Mouse (Mus musculus) neural tube, embryonic 15.5 days (tissue): Measurements from ENCODE around the gene Shisal1. TPM values are rescaled to one million over a fixed set of nuclear protein-coding genes. Genes with fewer than 3 reads are reported as not detected.
A peak's percentile ranks its signal among the peaks of the same experiment; 100 is the strongest.

ENCODE experiments used
- ATAC-seq: fragments of 200-750 bp; cut with Nextera tagmentation; 2 replicates; pipeline ENCODE4 v1.8.0; 2017; ENCODE audit warnings: mild to moderate bottlenecking, moderate TSS enrichment, moderate library complexity; ENCODE audit not compliant: low FRiP score
- H3K27ac ChIP-seq: fragments of 300-500 bp; sonication (generic); replicated peaks from 2 replicates; pipeline ENCODE4 v1.5.1; 2015; ENCODE audit warnings: mild to moderate bottlenecking, inconsistent platforms
- H3K27me3 ChIP-seq: fragments of 300-500 bp; sonication (generic); replicated peaks from 2 replicates; pipeline ENCODE4 v1.6.1; 2015; ENCODE audit warnings: inconsistent platforms
- H3K36me3 ChIP-seq: fragments of 300-500 bp; sonication (generic); 2 replicates; pipeline ENCODE4 v1.6.1; 2015; ENCODE audit warnings: inconsistent platforms
- H3K4me1 ChIP-seq: fragments of 300-500 bp; sonication (generic); 2 replicates; pipeline ENCODE4 v1.6.1; 2015; ENCODE audit warnings: inconsistent platforms
- H3K4me2 ChIP-seq: fragments of 300-500 bp; sonication (generic); 2 replicates; pipeline ENCODE4 v1.6.1; 2015; ENCODE audit warnings: inconsistent platforms, mild to moderate bottlenecking, moderate library complexity
- H3K4me3 ChIP-seq: fragments of 300-500 bp; sonication (generic); replicated peaks from 2 replicates; pipeline ENCODE4 v1.5.1; 2015; ENCODE audit warnings: mild to moderate bottlenecking, inconsistent platforms
- H3K9ac ChIP-seq: fragments of 300-500 bp; sonication (generic); replicated peaks from 2 replicates; pipeline ENCODE4 v1.6.1; 2015; ENCODE audit warnings: mild to moderate bottlenecking, inconsistent platforms
- H3K9me3 ChIP-seq: fragments of 300-500 bp; sonication (generic); replicated peaks from 2 replicates; pipeline ENCODE4 v1.6.1; 2016; ENCODE audit warnings: inconsistent platforms
- WGBS: fragments of 180-500 bp; shearing (Covaris S2); methylation state at CpG from one replicate; pipeline ENCODE4 v1.1.7; 2015; ENCODE audit warnings: mixed read lengths; 5-methylcytosine and 5-hydroxymethylcytosine counted together
- polyA plus RNA-seq: library from polyadenylated mRNA; unstranded; fragments of >200 nt; fragmentation: Nextera tagmentation; extraction: Ambion mirVana; gene quantifications from 2 replicates; pipeline ENCODE4 v1.2.1, GENCODE M21; 2015

Shisal1 gene
- polyA plus RNA-seq, 1 experiment from 2014 or later = 8.0 TPM

DNA sequence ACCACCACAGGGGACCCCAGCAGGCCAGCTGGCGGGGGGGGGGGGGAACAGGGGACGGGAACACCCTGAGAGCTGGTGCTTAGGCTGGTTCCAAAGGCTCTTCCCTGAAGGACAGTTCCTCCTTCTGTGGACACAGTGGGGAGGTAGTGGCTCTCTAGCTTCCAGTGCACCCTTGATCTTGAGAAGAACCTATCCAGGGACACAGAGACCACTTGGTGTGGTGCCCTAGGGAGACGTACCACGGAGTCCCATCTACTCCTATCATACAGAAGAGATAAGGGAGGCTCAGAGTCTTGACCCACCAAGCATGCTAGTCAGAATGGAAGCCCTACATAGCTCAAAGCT lies 28.7 kb downstream of the Shisal1 start:
- no peak overlapping the region for H3K4me3 ChIP-seq
- H3K9ac ChIP-seq = no peak overlapping the region
- H3K36me3 ChIP-seq = no peaks in the 10 kb centered on the region
- H3K27me3 ChIP-seq = peaks cover 9% of the 10 kb centered on the region; the same call in 1 of the 2 replicates
- no peak overlapping the region for H3K4me2 ChIP-seq
- no peak; the same call in 1 of the 2 replicates for ATAC-seq
- WGBS = 53% methylated on average over 4 of the region's 4 CpGs
- H3K4me1 ChIP-seq = peaks cover 31% of the 10 kb centered on the region
- peak overlapping the region; percentile 56 for H3K27ac ChIP-seq
- H3K9me3 ChIP-seq = no peaks in the 10 kb centered on the region

DNA sequence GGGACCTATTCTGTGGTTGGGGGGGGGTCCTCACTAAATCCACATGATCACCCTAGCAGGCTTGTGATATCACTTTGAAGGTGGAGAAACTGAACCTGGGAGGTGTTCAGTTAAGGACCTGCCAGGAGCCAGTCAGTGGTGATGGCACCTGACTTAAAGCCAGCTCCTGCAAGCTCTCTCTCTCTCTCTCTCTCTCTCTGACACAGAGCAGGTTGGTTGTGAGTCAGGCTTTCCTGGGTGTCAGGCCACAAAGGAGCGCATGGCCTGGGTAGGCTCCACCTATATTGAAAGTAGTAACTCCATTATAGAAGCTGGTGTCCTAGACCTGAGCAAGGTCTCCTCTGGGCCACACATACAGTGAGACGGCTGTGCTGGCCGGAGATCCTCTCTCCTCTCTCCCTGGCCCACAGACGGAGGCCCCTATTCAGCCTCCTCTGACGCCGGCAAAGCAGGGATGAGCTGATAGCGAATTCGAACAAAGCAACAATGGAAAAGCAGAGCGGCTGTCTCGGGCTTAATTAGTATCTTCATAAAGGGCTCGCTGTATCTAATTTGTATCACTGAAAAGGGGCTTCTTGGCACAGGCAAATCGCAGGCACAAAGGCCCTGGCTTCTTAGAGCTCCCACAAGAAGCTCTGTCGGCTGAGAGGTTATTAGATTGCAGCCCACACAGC lies 29.2 kb downstream of the Shisal1 start:
- ATAC-seq = peak; percentile 48; the same call in 1 of the 2 replicates
- H3K4me2 ChIP-seq = no peak overlapping the region
- H3K4me3 ChIP-seq = no peak overlapping the region
- H3K27me3 ChIP-seq = peaks cover 9% of the 10 kb centered on the region; the same call in 1 of the 2 replicates
- no peaks in the 10 kb centered on the region for H3K9me3 ChIP-seq
- 16% methylated on average over 13 of the region's 13 CpGs for WGBS
- H3K9ac ChIP-seq = peak overlapping the region; percentile 7; the same call in 1 of the 2 replicates
- H3K4me1 ChIP-seq = peaks cover 32% of the 10 kb centered on the region
- H3K36me3 ChIP-seq = no peaks in the 10 kb centered on the region
- peak overlapping the region; percentile 56 for H3K27ac ChIP-seq

DNA sequence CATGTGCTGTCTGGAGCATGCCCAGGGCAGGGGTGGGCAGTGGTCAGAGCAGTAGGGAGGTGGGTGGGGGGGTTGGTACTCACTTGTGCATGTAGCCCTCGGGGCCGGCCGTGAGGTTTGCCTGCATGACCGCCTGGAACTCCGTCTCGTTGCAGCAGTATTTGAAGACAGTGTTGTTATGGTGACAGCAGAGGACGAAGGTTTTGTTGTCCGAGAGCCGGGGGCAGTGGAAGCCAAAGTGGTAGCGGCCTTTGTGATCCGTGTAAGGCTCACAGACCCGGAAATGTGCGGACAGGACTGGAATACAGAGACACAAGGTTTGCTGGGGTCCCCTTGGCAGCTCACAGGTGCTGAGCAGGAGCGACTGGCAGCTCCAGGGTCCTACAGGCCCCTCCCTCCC lies 29.9 kb downstream of the Shisal1 start:
- peak overlapping the region; percentile 56 for H3K27ac ChIP-seq
- H3K36me3 ChIP-seq = no peaks in the 10 kb centered on the region
- H3K9me3 ChIP-seq = no peaks in the 10 kb centered on the region
- WGBS = 30% methylated on average over 14 of the region's 14 CpGs
- 0 out of 2 replicates have a peak overlapping the region, but pooled peaks have one; percentile 7 for H3K9ac ChIP-seq
- H3K4me2 ChIP-seq = no peak overlapping the region
- peaks cover 39% of the 10 kb centered on the region for H3K4me1 ChIP-seq
- ATAC-seq = no peak
- peaks cover 9% of the 10 kb centered on the region; the same call in 1 of the 2 replicates for H3K27me3 ChIP-seq
- H3K4me3 ChIP-seq = no peak overlapping the region

DNA sequence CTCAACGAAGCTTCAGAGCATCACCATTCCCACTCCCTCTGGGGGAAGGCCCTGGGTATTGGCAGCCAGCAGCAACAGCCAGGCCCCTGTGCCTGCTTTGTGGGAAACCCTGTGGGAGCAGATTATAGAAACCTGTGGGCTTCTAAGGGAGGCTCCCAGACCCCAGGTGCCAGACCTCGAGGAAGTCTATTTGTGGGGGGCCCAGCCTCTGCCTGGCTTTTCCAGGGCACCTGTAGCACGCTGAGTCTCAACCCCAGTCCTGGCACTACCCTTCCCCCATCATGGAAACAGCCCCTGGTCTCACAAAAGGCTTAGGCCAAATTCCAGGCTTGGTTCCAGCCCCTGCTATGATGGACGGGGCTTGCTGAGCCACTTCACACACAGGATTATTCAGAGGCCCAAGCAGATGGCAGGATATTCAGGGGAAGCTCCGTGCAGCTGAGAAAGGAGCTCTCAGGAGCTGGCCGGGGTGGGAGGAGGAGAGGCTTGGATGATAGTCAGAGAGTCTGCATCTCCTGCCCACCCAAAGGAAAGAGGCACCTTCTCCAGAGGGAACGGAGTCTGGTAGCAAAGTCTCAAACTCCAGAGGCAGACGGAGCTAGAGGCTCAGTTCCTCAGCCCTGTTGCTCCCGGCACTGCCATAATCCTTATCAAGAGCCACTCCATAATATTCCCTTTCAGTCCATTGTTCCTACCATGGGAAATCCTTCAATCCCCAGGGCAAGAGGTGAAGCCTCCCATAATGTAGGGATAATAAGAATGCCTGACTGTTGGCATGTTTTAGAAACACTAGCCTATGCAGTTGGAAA lies 32.7 kb downstream of the Shisal1 start:
- H3K36me3 ChIP-seq = no peaks in the 10 kb centered on the region
- no peak for ATAC-seq
- H3K27me3 ChIP-seq = 0 out of 2 replicates have a peak, but pooled peaks cover 1% of the 10 kb centered on the region
- 40% methylated on average over 9 of the region's 9 CpGs for WGBS
- H3K4me2 ChIP-seq = no peak overlapping the region
- peaks cover 44% of the 10 kb centered on the region for H3K4me1 ChIP-seq
- no peak overlapping the region for H3K4me3 ChIP-seq
- H3K9me3 ChIP-seq = no peaks in the 10 kb centered on the region
- H3K9ac ChIP-seq = no peak overlapping the region
- no peak overlapping the region for H3K27ac ChIP-seq

DNA sequence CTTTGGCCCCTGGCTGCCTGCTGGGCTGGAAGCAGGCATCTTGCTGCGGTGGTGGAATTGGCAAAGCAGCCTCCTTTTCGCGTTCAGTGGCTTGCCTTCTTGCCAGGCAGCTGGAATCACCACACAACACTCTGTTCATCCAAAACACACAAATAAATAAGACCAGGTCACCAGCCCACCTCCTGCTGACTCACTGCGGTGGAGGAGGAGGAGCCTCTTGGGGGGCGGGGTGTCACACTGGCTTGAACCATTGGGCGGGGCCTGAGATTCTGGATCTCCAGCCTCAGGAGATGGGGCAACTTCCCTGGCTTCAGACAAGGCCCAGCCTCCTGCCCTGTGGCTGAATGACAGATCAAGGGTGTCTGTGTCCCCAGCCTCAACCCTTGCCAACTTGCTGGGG lies 34.5 kb downstream of the Shisal1 start:
- H3K4me3 ChIP-seq = no peak overlapping the region
- no peak overlapping the region for H3K4me2 ChIP-seq
- no peak overlapping the region for H3K9ac ChIP-seq
- H3K4me1 ChIP-seq = peaks cover 48% of the 10 kb centered on the region
- no peak for ATAC-seq
- 17% methylated on average over 6 of the region's 6 CpGs for WGBS
- H3K27ac ChIP-seq = no peak overlapping the region
- H3K9me3 ChIP-seq = no peaks in the 10 kb centered on the region
- no peaks in the 10 kb centered on the region for H3K36me3 ChIP-seq
- H3K27me3 ChIP-seq = 0 out of 2 replicates have a peak, but pooled peaks cover 5% of the 10 kb centered on the region

DNA sequence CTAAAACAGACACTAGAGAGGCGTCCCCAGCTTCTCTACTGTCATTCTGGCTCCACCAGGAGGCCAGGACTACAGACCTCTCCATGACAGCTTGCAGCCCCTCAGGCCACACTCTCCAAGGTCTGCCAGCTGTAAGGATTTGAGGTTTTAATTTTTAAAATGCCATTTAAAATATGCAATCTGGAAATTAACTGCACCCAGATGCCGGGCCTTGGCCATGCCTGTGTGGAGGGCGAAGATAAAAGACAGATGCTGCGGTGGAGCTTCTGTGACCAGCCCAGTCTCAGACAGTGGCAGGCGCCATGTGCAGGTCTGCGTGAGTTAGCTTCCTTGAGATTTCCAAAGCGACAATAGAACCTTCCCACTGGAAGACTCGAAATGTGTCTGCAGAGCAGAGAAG lies 36.8 kb downstream of the Shisal1 start:
- Histone ChIP-seq H3K27ac (0 out of 2 replicates have a peak overlapping the region, but pooled peaks have one; percentile 20), H3K4me1 (peaks cover 50% of the 10 kb centered on the region), H3K4me2 (no peak overlapping the region), H3K9me3 (no peaks in the 10 kb centered on the region), H3K36me3 (no peaks in the 10 kb centered on the region), H3K27me3 (0 out of 2 replicates have a peak, but pooled peaks cover 5% of the 10 kb centered on the region), H3K4me3 (no peak overlapping the region), H3K9ac (no peak overlapping the region)
- ATAC-seq = no peak
- WGBS = 40% methylated on average over 8 of the region's 8 CpGs

DNA sequence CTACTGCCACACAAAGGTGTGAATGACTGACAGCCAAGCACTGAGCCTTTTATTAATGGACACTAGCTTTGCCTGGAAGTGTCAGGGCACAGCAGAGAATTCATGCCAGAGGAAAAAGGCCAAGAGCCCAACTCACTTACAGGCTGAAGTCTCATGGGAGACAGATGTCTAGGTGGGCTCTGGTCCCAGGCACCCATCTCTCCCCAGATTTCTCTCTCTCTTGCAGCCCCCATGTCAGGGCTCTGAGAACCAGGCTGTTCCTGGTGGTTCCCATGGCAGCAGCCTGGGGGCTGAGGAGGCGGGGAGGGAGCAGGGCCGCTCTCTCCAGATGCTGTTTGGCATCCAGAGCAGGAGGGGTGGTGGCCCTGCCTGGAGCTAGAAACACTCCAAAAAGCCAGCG lies 38.3 kb downstream of the Shisal1 start:
- ATAC-seq = no peak

DNA sequence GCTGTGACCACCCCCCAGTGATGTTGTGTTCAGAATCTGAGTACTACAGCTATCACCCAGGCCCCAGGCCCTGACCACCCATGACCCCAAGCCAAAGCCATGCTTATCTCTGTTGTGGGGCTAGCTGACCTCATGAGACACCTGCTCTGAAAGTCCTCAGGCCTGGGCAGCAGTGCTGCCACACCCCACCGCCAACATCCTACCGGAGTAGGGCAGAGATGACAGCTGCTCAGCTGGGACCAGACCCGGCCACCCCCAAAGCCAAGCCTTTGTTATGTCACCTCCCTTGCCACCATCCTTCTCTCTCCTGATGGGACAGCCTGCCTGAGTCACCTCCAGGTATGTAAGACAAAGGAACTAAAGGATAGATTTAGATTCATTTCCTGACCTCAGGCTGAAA lies 41.1 kb downstream of the Shisal1 start:
- WGBS = 95% methylated on average over 3 of the region's 3 CpGs
- Histone ChIP-seq H3K9ac (no peak overlapping the region), H3K4me2 (no peak overlapping the region), H3K27me3 (0 out of 2 replicates have a peak, but pooled peaks cover 5% of the 10 kb centered on the region), H3K36me3 (no peaks in the 10 kb centered on the region), H3K9me3 (no peaks in the 10 kb centered on the region), H3K4me1 (peaks cover 45% of the 10 kb centered on the region), H3K4me3 (no peak overlapping the region), H3K27ac (no peak overlapping the region)
- no peak for ATAC-seq

More for the DNA sequence above, 38.3 kb downstream of the Shisal1 start:
- no peak overlapping the region for H3K4me2 ChIP-seq
- no peak overlapping the region for H3K9ac ChIP-seq
- H3K9me3 ChIP-seq = no peaks in the 10 kb centered on the region
- 42% methylated on average over 3 of the region's 3 CpGs for WGBS
- no peak overlapping the region for H3K27ac ChIP-seq
- peaks cover 41% of the 10 kb centered on the region for H3K4me1 ChIP-seq
- no peak overlapping the region for H3K4me3 ChIP-seq
- no peaks in the 10 kb centered on the region for H3K36me3 ChIP-seq
- 0 out of 2 replicates have a peak, but pooled peaks cover 5% of the 10 kb centered on the region for H3K27me3 ChIP-seq

DNA sequence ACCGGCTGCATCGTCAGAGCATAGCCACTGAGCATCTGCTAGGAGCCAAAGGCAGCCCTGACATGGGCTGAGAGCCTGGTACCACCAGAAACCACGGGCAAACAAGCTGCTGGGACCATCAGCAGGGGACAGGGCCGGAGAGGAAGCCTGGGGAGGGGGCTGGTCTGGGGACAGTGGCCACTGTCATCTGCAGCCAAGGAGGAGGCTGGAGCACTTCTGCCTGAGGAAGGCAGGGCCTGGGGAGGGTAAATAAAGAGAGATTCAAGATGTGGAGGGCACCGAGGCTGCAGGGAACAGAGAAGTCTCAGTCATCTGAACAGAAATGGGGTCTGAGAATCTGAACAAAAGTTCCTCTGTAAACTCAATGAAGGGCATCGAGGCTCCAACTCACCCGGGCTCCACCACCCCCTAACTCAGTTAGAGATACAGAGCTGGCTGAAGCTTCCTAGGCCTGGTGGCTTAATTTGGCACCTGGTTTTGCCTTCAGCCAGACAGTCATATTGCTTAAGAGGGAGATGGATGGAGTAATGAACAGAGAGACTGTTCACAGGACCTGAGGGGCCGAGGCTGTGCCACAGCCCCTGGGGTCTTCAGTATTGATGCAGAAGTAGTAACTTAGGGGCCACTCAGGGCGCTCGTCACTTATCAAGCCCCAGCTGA lies 43.3 kb downstream of the Shisal1 start:
- Histone ChIP-seq H3K9me3 (no peaks in the 10 kb centered on the region), H3K27ac (no peak overlapping the region), H3K4me3 (no peak overlapping the region), H3K4me1 (peaks cover 48% of the 10 kb centered on the region), H3K4me2 (no peak overlapping the region), H3K27me3 (0 out of 2 replicates have a peak, but pooled peaks cover 5% of the 10 kb centered on the region), H3K9ac (no peak overlapping the region), H3K36me3 (no peaks in the 10 kb centered on the region)
- no peak for ATAC-seq
- WGBS = 74% methylated on average over 10 of the region's 10 CpGs

DNA sequence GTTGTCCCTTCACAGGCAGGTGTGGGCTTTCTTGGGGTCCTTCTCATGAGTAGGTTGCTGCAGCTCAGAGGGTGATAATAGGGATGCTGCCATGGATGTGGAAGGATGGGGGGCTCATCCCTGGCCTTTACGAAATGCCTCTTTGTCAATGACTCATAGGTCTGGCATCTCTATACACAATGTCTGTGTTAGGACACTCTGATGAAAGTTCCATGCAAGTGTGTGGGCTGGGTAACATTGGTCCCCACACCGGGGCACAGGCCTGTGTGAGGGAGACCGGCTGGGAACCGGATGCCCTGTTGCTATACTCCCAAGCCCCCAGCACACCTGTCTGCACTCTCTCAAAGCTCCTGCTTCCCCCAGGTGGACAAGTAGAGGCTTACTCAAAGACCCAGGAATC lies 48.3 kb downstream of the Shisal1 start:
- peaks cover 39% of the 10 kb centered on the region for H3K4me1 ChIP-seq
- no peaks in the 10 kb centered on the region for H3K36me3 ChIP-seq
- H3K9ac ChIP-seq = no peak overlapping the region
- H3K9me3 ChIP-seq = no peaks in the 10 kb centered on the region
- no peak overlapping the region for H3K4me3 ChIP-seq
- H3K27me3 ChIP-seq = no peaks in the 10 kb centered on the region
- 87% methylated on average over 4 of the region's 4 CpGs for WGBS
- no peak overlapping the region for H3K4me2 ChIP-seq
- H3K27ac ChIP-seq = no peak overlapping the region
- no peak for ATAC-seq

DNA sequence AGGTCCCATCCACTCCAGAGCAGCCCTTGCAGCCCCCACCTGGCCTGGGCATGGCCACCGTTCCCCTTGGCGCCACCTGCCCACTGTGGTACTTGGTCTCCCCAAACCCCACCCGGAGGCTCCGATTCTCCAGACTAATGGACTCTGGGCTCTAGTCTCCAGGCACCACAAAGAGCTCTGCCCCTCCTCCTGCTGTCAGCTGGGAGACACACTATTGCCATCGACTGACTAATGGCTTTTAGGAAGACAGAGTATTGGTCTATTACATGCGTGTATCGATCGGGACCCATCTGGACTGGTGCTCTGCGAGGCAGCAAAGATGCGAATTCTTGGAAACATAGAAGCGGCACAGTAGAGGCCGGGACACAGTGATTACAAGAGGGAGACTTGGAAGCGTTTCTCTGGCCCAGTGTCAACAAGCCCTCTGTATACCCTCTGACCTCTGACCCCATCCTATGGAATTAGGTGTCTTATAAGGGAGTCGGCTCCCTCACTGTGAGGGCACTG lies 49.2 kb downstream of the Shisal1 start:
- Histone ChIP-seq H3K27me3 (no peaks in the 10 kb centered on the region), H3K9ac (no peak overlapping the region), H3K4me3 (no peak overlapping the region), H3K27ac (no peak overlapping the region), H3K4me2 (no peak overlapping the region), H3K9me3 (no peaks in the 10 kb centered on the region), H3K36me3 (no peaks in the 10 kb centered on the region), H3K4me1 (peaks cover 40% of the 10 kb centered on the region)
- no peak for ATAC-seq
- 49% methylated on average over 14 of the region's 14 CpGs for WGBS
